Mouse (Mus musculus) heart, adult 11 months (tissue): ENCODE measurements around the gene Vmn1r218.
"Not testable (repeated sequence)": the region's sequence is repeated elsewhere in the genome, so short reads cannot be mapped to it uniquely, and the experiment has no call there.

Experiments used
- DNase-seq: peaks from one replicate; pipeline ENCODE4 v3.0.0; 2022

Gene Vmn1r218

GRCm38 (mm10) chr13:23133099-23133498, at the start of gene Vmn1r218:
TSS of gene Vmn1r218 (plus strand) at chr13:23133155.
- no peak for DNase-seq

GRCm38 (mm10) chr13:23094386-23094785, 38.6 kb upstream of the Vmn1r218 start:
- no peak for DNase-seq

- not testable (repeated sequence) for DNase-seq
Measured at GRCm38 (mm10) chr13:23118126-23118525, 14.8 kb upstream of the Vmn1r218 start, which contains the start of gene Vmn1r217. TSS of gene Vmn1r217 (minus strand) at chr13:23118226.

- DNase-seq, result no peak
Measured at GRCm38 (mm10) chr13:23120611-23121010, 12.3 kb upstream of the Vmn1r218 start.

- DNase-seq, result no peak
Measured at GRCm38 (mm10) chr13:23133501-23133900, 546 bp downstream of the Vmn1r218 start.

- DNase-seq, result no peak
Measured at GRCm38 (mm10) chr13:23138880-23139279, 5.9 kb downstream of the Vmn1r218 start.

- peak; percentile 55 for DNase-seq
Measured at GRCm38 (mm10) chr13:23157848-23158247, 24.9 kb downstream of the Vmn1r218 start.

GRCm38 (mm10) chr13:23159012-23159411, 26.1 kb downstream of the Vmn1r218 start, which contains the start of gene Vmn1r219:
TSS of gene Vmn1r219 (plus strand) at chr13:23159312.
- peak; percentile 57 for DNase-seq

GRCm38 (mm10) chr13:23166471-23166870, 33.5 kb downstream of the Vmn1r218 start:
- peak; percentile 54 for DNase-seq

- no peak for DNase-seq
Measured at GRCm38 (mm10) chr13:23187875-23188274, 54.9 kb downstream of the Vmn1r218 start, which contains the start of gene Vmn1r220. TSS of gene Vmn1r220 (minus strand) at chr13:23187975.
